Mouse (Mus musculus) splenic B cell, adult 2 months (primary cell): ENCODE data around the gene Coq8b.
"Not testable (repeated sequence)": the region's sequence is repeated elsewhere in the genome, so short reads cannot be mapped to it uniquely, and the experiment has no call there.

ENCODE experiments used
- DNase-seq: peaks from one replicate; pipeline ENCODE4 v3.0.0-alpha.2; 2011; ENCODE audit warnings: low read depth, low spot score
- H3K27me3 ChIP-seq: 2 replicates; pipeline ENCODE4 v1.6.1; 2012; ENCODE audit warnings: mild to moderate bottlenecking, low read length, moderate library complexity, mixed read lengths; ENCODE audit not compliant: control insufficient read depth, poor library complexity, insufficient read depth, severe bottlenecking
- H3K36me3 ChIP-seq: 2 replicates; pipeline ENCODE4 v1.6.1; 2012; ENCODE audit warnings: mild to moderate bottlenecking, low read length, moderate library complexity, mixed read lengths; ENCODE audit not compliant: control insufficient read depth, poor library complexity, insufficient read depth, severe bottlenecking

The Coq8b gene

GRCm38 (mm10) chr7:27244088-27244487 lies 11.3 kb downstream of the Coq8b start:
- H3K27me3 ChIP-seq: not testable (repeated sequence)
- peak; percentile 63 for DNase-seq

DNA sequence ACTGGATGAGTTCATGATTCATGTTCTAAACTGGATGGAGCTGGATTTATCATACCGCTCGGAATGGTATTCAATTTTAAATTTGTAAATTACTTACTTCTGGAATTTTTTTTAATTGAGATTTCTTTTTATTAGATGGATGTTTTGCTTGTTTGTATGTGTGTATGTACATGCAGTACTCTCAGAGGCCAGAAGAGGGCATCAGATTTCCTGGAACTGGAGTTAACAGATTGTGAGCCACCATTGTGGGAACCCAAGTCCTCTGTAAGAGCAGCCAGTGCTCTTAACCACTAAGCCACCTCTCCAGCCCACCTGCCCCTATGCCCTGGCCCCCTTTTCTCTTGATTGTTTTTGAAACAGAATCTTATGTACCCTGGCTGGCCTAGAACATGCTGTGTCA lies 16.3 kb downstream of the Coq8b start:
- no peaks in the 10 kb centered on the region for H3K27me3 ChIP-seq
- DNase-seq: peak; percentile 56

More at GRCm38 (mm10) chr7:27244088-27244487, 11.3 kb downstream of the Coq8b start:
- not testable (repeated sequence) for H3K36me3 ChIP-seq

GRCm38 (mm10) chr7:27249928-27250327 lies 17.1 kb downstream of the Coq8b start:
- no peak for DNase-seq
- no peaks in the 10 kb centered on the region for H3K27me3 ChIP-seq
- H3K36me3 ChIP-seq: no peaks in the 10 kb centered on the region; the same call in none of the 2 replicates

More for the DNA sequence above, 16.3 kb downstream of the Coq8b start:
- H3K36me3 ChIP-seq: no peaks in the 10 kb centered on the region; the same call in none of the 2 replicates

DNA sequence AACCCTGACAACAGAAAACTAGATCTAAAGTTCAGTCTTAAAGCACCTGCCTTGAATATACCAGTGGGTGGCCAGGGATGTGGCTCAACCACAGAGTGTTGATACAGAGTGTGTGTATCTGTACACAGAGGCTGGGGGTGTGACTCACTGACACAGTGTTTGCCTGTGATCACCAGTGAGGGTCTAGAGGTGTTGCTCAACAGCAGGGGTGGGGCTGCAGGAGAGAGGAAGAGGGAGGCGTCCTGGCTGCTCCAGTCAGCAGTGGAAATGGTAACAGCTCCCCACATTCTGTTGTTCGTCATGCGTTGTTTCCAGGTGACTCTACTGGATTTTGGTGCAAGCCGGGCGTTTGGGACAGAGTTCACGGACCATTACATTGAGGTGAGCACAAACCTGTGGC lies 19.1 kb downstream of the Coq8b start:
- Histone ChIP-seq H3K36me3 (no peaks in the 10 kb centered on the region; the same call in 1 of the 2 replicates), H3K27me3 (no peaks in the 10 kb centered on the region)
- no peak for DNase-seq

DNA sequence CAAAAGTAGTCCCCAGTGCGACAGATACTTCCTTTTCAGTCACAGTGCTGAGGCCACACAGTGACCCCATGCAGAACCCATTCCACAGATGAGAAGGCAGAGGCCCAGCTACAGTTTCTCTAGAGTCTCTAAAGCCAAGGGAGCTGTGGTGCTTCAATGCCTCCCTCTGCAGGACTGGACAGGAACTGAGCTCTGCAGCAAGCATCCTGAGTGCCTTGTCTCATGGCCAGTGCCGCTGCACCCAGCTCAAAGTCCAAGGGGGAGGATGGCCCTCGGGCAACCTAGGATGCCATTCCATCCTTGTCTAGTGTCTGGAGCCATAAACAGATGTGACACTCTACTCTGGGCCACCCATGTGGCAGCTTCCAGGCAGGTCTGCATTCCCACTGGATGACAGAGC lies 22.9 kb downstream of the Coq8b start:
- Histone ChIP-seq H3K27me3 (no peaks in the 10 kb centered on the region), H3K36me3 (no peaks in the 10 kb centered on the region; the same call in 1 of the 2 replicates)
- DNase-seq: peak; percentile 41

- DNase-seq: no peak
- H3K36me3 ChIP-seq: no peaks in the 10 kb centered on the region; the same call in 1 of the 2 replicates
- H3K27me3 ChIP-seq: no peaks in the 10 kb centered on the region
These were observed 24.4 kb downstream of the Coq8b start for GRCm38 (mm10) chr7:27257046-27257851.

GRCm38 (mm10) chr7:27257852-27258204 lies 25.0 kb downstream of the Coq8b start:
- H3K27me3 ChIP-seq: no peaks in the 10 kb centered on the region
- no peak for DNase-seq
- no peaks in the 10 kb centered on the region; the same call in 1 of the 2 replicates for H3K36me3 ChIP-seq

DNA sequence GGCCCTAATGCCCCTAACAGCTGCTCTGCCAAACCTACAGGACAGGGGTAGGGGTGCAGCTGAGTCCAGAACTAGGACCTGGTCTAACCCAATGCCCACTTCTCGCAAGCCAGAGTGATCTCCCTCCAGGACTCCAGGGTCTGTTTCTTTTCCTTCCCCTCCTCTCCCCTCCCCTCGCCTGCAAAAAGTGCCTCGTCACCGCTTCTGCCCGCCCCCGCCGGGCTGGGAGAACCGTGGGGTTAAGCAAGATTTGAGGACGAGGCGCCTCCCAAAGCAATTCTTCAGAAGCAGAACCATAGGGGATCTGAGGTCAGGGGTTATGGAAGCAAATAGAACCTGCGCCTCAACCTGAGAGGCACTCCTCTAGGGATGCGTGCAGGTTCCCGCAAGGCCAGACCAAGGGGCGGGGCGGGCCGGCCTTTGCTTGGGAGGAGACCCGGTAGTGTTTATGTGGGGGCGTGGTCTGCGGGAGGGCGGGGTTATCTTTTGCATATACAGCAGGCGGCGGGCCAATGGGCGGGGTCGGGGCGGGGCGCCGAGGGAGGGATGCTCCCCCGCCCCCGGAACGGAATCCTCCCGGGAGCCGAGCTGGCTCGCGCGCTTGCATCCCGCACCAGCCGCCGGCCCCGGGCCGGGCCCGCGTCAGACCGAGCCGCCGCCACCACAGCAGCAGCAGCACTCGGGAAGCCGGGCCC lies 25.5 kb downstream of the Coq8b start, which contains the start of gene Numbl:
Gene Numbl (plus strand): TSS at position 229 of the 695 bp plus-strand sequence.
- Histone ChIP-seq H3K27me3 (no peaks in the 10 kb centered on the region), H3K36me3 (no peaks in the 10 kb centered on the region; the same call in 1 of the 2 replicates)
- DNase-seq: peak; percentile 94

DNA sequence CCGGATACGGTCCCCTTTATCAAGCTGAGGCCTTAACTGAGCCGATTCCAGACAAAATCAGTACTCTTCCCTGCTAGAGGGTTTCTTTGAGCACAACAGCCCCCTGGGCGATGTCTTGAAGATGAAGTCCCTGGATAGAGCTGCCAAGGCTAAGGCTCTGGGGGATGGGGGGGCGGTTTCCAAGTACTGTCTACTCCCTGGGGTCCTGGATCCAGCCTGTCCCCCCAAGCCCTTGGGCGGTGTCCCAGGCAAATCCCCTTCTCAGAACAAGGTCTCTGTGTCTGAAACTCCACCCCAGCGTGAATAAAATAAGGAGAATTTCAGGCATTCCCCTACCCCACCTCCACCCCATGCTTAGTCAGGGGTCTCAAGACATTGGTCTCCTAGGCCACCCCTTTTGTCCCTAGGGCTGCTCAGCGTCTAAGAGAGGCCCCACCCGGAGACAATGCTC lies 26.5 kb downstream of the Coq8b start:
- Histone ChIP-seq H3K36me3 (no peaks in the 10 kb centered on the region; the same call in 1 of the 2 replicates), H3K27me3 (no peaks in the 10 kb centered on the region)
- DNase-seq: no peak

- DNase-seq: no peak
- H3K27me3 ChIP-seq: no peaks in the 10 kb centered on the region
- H3K36me3 ChIP-seq: no peaks in the 10 kb centered on the region; the same call in 1 of the 2 replicates
These were observed 26.9 kb downstream of the Coq8b start for GRCm38 (mm10) chr7:27259771-27260170.

DNA sequence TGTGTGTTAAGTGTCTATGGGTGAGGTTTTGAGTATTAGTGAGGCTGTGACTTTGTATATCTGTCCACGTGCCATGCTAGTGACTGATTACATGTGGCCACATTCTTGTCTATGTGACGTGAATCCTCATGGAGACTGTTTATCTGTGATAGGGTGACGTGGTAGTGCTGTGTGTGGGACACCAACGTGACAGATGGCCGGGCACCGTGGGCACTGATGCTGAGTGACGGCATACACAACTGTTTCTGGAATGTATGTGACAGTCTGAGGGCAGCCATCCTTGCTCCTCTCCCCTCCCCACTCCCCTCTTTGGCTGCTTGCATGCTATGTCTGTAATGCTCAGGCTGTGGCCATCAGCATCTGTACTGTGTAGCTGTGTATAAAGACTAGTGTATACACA lies 28.0 kb downstream of the Coq8b start:
- H3K27me3 ChIP-seq: no peaks in the 10 kb centered on the region
- no peak for DNase-seq
- no peaks in the 10 kb centered on the region for H3K36me3 ChIP-seq

DNA sequence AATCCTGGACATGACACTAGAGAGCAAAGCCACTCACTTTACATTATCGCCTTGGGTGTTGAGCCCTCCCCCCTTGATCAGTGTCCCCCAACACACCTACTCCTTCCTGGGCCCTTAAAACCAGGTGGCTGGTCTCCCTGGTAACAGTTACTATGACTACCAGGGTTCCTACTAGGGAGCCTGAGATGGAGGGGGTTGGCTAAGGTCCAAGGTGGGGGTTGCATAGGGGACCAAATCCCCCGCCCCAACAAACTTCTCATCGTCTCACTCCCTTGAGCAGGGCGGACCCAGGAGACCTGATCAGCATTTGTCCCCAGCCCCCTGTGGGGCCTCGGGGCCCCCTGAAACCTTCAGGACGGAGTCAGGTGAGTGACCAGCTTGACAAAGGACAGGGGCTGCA lies 29.1 kb downstream of the Coq8b start:
- no peaks in the 10 kb centered on the region for H3K36me3 ChIP-seq
- H3K27me3 ChIP-seq: no peaks in the 10 kb centered on the region
- no peak for DNase-seq

- no peak for DNase-seq
- Histone ChIP-seq H3K36me3 (no peaks in the 10 kb centered on the region), H3K27me3 (no peaks in the 10 kb centered on the region)
These were observed 31.9 kb downstream of the Coq8b start for GRCm38 (mm10) chr7:27264761-27265160.

DNA sequence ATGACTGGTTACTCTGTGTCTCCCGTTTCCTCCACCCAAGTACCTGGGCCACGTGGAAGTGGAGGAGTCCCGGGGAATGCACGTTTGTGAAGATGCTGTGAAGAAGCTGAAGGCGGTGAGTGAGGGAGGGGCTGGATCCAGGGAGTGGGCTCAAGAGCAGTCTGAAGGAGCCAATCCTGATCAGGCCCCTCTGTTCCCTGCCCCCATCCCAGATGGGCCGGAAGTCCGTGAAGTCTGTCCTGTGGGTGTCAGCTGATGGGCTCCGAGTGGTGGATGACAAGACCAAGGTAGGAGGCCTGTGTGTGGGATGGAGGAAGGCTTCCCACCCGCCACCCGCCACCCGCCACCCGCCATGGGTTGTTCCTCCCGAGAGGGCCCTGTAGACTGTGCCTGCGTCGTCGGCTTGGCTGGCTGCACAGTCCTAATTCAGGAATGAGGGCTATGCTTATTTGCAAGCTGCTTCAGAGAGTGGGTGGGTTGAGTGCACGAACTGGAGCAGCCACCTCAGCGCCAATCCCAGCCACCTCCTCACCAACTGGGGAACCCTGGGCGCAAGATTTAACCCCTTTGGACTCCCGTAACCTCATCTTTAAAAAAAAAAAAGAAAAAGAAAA lies 33.8 kb downstream of the Coq8b start:
- Histone ChIP-seq H3K36me3 (no peaks in the 10 kb centered on the region), H3K27me3 (no peaks in the 10 kb centered on the region)
- DNase-seq: no peak

DNA sequence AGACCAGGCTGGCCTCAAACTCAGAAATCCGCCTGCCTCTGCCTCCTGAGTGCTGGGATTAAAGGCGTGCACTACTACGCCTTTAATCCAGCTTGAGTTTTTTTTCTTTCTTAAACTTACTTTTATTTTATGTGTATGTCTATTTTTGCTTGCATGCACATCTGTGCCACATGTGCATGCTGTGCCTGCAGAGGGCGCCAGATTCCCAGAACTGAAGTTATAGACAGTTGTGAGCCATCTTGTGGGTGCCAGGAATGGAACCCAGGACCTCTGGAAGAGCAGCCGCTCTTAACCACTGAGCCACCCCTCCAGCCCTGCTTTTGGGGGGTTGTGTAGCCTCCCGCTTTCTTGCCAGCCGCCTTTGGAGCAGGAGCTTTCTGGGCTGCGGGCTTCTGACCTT lies 38.6 kb downstream of the Coq8b start:
- Histone ChIP-seq H3K36me3 (no peaks in the 10 kb centered on the region), H3K27me3 (no peaks in the 10 kb centered on the region)
- no peak for DNase-seq
